Mouse (Mus musculus) heart, postnatal 14 days (tissue): ENCODE results near the gene Dusp5. TPM values are rescaled to one million over a fixed set of nuclear protein-coding genes. Genes with fewer than 3 reads are reported as not detected.

Source experiments
- DNase-seq, 2 experiments: peaks; one replicate each; pipeline ENCODE4 v3.0.0; 2021 to 2022
- intact Hi-C: fragments of 180-260 bp; cut with DNase I; formaldehyde crosslinking; loops from one replicate; pipeline ENCODE4 v1.15.1; 2025
- total RNA-seq, 2 experiments: library from RNA; stranded (reverse); gene quantifications; 2 replicates each; pipeline ENCODE4 v1.2.3; 2021

Gene Dusp5
- total RNA-seq, 2 experiments from 2014 or later: 9.9 to 10.0 TPM

DNA sequence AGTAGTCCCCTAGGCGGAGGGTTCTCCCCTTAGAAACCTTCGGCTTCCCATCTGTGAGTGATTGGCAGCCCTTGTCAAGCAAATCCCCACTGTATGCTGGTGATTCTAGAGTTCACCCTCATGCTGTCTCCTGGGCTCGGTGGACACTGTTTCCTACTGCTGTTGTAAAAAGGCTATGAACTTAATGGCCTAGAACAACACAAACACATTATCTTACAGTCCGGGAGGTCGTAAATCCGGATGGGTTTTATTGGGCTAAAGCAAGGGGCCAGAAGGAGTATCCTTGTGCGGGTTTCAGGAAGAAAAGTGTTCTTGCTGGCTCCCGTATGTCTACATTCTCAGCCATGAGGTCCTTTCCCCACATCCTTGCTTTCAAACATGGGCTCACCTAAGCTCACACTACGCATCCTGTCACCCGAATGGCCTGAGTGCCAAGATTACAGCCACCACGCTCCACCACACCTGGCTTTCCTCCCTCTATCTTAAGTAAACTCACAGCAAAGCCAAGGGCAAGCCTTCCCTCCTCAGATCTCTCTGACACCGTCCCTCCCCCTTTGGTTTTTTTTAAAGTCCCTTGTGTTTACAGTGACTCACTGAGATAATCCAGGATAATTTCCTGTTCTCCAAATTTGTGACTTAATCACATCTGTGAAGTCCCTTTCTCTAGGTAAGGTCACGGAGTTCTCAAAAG lies 17.5 kb upstream of the Dusp5 start:
- intact Hi-C loops: no loop called here
- no peak for DNase-seq

DNA sequence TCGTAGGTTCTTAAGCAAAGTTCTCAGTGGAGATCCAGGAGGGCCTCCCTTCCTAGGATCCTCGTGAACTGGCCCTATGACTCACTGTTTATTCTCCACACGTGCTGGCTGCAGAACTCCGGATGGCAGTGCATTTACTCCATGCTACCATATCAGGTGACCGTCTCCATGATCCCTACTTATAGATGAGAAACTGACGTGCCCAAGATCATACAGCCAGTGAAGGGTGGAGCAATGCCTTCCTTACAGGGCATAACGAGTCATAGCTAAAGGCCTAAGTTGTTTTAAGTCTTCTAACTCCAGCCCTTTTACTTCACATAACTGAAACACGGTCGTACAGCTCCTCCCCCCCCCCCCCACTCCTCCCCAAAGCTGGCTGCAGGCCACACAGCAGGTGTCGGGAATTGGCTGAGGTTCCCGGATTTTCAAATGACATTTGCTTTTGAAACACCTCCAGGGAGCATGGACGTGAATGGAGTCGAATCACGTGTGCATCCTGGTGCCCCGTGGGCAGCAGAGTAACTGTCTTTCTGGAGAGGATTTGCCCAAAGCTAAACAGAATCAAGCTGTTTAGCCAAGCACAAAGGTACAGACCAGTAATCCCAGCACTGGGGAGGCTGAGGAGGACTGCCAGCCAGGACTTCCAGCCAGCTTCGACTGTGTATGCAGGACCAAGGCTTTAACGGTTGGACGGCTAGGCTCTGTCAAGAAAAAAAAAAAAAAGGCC lies 11.4 kb upstream of the Dusp5 start:
- no peak for DNase-seq
- intact Hi-C loops: no loop called here

DNA sequence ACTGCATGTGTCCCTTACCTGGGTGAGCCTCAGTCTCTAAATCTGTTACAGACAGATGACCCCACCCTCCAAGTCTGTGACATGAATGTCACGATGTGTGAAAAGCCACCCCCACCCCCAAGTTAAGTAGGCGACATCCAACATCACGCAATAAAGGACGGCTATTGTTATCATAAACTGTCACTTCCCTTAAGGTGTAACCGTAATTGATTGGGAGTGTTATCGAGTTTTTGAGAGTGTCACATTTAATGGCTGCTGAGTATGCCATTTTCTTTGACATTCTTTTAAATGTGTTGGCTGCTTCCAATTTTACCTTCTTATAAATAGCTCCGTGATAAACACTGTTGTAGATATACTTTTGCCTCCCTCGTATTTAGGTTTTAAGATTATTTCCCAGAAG lies 9.4 kb upstream of the Dusp5 start:
- intact Hi-C loops: no loop called here
- no peak for DNase-seq

DNA sequence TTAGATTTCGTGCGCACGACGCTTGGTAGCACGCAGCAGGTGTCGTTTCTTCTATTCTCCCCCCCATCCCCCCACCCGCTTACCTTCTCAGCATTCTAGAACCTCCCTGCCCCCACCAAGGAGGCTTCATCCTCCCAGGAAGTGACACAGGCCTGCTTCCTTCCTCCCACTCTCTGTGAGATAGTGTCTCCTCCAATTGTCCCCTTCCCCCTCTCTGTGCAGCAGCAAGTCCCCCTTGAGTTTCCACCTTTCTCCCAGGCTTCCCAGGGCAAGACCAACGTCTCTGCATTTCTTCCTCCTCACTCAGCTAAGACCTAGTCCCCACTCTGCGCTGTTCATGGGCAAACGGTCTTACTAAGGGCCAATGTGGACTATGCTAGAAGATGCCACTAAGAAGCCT lies 8.9 kb upstream of the Dusp5 start:
- intact Hi-C loops: no loop called here
- DNase-seq: no peak

DNA sequence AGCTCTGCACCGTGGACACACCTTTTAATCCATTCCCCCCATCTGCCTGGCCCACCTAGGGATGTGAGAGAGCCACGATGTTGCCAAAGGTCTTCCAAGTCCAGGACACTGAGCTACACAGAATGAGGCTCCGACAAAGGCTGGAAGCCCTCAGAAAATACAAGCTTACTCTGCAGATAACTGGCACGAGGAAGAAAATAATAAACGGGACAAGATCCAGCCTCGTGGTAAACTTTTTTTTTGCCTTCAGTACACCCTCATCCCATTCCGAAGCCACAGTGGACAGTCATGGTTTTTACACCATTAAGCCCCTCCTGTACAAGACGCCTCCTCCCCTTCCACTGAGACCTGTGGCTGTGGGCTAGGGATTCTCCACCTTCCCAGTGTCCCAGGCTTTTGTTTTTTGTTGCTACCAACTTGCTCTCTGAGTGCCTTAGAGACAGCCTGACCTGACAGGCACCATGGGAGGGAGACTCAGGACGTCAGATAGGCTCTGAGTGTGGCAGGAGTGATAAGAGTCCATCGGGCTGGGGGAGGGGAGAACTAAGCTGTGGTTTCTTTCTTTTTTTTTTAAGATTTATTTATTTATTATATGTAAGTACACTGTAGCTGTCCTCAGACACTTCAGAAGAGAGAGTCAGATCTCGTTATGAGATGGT lies 7.6 kb upstream of the Dusp5 start:
- DNase-seq: no peak
- intact Hi-C loops: no loop called here

DNA sequence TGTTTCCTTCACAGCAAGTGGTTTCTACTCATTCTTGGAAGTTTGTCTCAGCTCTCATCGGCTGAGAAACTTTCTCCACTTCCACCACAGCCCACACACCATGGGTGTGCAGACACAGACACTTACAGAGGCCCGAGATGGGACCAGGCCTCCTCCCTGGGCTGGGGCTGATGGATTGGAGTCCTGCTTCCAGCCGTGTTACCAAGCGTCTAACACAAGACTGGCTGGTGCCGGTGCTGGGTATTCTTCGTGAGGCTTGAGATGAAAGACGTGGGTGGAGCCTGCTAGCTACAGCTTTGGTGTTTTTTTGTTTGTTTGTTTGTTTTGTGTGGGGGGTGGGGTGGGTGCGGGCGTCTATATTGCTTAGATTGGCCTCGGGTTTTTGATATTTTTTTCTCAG lies 1.4 kb upstream of the Dusp5 start:
- DNase-seq: no peak
- intact Hi-C loops: no loop called here

DNA sequence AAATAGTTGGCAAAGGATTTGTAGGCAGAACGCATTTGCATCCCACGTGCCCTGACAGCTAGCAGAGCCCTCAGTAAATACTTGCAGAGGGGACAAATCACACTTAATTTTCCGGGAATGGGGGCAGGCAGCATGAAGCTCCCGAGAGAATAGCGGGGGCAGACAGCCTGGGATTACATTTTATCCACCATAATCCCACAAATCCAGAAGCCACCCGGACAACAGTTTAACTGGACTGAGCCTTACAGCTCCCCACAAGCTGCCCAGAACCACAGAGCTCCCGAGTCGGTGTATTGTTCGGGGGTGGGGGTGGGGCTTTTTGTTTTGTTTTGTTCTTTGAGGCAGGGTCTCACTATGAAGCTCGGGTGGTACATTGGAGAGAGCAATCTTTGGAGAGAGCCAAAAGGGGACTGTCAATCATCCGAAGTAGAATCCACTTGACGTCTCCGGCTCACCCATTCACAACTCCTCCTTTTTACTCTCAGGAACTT lies 733 bp upstream of the Dusp5 start:
- intact Hi-C loops: loop anchor here (2.0 kb wide), 2 partner anchors 51 to 107 kb away; no protein-coding TSS in a partner anchor
- no peak for DNase-seq

DNA sequence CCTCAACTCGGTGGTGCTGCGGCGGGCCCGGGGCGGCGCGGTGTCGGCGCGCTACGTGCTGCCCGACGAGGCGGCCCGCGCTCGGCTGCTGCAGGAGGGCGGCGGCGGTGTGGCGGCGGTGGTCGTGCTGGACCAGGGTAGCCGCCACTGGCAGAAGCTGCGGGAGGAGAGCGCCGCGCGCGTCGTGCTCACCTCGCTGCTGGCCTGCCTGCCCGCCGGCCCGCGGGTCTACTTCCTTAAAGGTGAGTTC lies 471 bp downstream of the Dusp5 start:
- intact Hi-C loops: loop anchor here (2.0 kb wide), 2 partner anchors 49 to 109 kb away; no protein-coding TSS in a partner anchor
- DNase-seq: no peak

DNA sequence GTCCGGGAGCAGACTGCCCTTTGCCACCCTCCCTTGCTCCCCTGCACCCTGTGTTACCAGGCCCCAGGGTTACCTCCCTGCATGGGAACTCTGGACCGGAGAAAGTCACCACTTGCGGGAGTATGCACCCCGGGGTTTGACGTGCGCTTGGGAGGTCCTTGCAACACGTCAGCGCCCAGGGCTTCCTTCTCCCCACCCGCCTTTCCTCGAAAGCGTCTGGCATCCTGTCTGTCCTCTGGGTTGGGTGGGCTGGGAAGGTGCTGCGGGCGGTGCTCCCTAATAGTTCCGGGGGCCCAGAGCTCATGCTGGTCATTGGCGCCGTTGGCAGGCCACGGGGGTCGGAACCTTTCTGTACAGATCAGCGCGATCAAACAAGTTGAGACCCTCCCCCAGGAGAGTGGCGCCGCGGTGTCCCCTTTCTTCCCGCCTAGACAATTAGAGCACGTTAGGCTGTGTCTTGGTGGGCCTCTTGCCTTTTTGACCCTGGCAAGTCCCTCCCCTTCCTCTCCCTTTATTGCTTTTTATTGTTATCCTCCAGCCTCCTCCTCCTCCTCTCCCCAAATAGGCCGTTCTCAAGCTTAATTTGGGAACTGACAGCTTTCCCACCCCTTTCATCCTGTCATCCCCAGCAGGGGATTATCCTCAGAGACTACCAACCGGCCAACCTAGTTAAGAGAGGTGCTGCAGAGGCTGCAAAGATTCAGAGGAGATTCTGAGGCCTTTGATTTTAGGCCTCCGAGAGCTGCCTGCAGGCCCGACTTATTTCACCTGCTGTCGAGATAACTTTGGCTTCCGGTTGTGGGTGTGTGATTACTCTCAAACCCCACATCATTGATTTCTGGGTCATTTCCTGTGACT lies 1.0 kb downstream of the Dusp5 start:
- intact Hi-C loops: loop anchor here (2.0 kb wide), 2 partner anchors 49 to 109 kb away; no protein-coding TSS in a partner anchor
- DNase-seq: peak in 1 of 2 experiments; percentile 36

DNA sequence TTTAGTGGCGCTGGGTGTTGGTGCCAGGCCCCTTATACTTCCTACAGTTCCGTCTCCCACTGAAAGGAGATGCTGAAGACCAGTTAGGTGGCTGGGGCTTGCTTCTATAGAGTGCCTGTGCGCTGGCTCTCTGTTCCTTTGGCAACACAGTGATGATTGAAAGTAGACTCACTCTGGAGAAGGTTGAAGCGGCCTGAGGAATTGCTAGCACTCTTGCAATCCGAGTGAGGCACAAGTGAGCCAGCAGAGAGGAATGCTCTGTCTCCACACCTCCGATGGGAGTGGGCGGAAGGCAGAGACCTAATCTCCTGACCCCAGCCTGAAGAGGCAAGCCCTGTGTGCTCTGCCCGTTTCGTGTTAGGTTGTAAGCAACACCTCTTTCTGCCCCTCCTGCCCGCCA lies 2.5 kb downstream of the Dusp5 start:
- intact Hi-C loops: no loop called here
- DNase-seq: no peak

DNA sequence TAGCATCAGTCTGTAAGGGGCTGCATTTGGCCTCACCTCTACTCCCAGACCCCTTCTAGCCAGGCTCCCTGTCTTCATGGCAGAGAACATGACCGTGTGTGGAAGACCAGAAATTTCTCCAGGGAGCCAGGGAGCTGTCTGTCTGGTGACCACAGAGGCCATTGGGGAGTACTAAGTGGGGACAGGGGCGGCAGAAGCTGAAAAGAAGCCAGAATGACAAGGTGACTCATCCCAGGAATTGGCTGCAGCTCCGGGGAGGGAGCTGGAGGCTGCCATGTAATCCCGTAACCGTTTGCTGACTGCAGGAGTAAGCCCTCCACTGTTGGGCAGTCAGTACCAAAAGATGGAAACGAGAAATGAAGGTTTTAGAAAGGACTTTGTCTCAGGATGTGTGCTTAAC lies 3.1 kb downstream of the Dusp5 start:
- peak in 1 of 2 experiments; percentile 56 for DNase-seq
- intact Hi-C loops: no loop called here

DNA sequence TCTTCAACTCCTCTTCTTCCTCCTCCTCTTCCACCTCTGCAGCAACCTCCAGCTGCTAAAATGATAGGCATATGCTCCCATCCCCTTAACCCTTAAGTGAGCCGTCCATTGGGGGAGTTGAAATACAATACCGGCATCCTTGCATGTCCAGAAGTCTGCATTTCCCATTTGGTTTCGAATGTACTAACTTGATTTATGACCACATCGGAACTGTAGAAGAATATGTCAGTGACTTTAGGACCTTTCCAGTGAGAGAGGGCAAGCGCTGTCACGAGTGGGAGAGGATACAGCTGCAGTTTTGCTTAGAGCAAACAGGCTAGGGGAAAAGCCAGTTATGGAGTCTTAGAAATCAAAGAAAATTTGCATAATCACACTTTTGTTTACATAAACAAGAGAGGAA lies 3.8 kb downstream of the Dusp5 start:
- DNase-seq: no peak
- intact Hi-C loops: no loop called here

DNA sequence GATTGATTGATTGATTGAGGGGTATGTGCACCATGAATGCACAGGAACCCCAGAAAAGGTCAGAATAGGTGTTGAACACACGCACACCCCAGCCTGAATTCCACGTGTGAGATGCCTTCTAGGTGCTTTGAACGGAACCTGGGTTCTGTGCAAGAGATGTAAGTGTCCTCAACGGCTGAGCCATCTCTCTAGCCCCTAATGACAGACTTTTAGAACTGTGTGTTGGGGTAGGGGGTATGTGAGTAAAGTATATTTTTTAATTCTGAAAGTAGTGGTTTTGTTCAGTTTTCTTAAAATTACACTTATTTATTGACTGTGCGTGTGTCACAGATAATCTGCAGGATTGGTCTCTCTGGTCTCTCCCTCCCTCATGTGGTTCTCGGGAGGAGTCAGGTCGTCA lies 4.3 kb downstream of the Dusp5 start:
- intact Hi-C loops: no loop called here
- no peak for DNase-seq

DNA sequence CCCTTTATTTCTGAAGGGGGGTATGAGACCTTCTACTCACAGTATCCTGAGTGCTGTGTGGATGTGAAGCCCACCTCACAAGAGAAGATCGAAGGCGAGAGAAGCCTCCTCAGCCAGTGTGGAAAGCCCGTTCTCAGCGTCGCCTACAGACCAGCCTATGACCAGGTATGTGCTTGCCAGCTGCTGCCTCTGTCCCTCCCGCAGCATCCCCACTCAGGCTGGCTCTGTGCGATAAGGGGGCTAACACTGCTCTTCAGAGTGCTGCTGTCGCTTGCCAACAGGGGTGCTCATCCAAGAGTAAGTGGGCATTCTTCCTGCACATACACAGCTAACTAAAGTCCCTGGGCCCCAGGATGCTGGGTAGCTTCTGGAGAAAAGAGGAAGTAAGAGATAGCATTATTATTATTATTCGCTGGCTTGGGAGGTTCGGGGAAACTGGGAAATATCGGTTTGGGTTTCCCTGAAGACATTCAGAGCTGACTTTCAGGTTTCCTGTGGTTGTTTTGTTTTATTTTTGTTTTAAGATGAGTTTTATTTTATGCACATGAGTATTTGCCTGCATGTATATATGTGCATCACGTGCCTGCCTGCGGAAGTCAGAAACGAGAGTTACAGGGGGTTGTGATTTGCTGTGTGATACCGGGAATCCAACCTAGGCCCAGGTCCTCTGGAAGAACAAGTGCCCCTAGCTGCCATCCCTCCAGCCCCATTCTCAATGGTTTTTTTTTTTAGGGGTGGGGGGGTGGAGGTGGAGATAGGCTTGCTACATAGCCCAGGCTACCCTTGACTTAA lies 5.1 kb downstream of the Dusp5 start:
- intact Hi-C loops: no loop called here
- no peak for DNase-seq

DNA sequence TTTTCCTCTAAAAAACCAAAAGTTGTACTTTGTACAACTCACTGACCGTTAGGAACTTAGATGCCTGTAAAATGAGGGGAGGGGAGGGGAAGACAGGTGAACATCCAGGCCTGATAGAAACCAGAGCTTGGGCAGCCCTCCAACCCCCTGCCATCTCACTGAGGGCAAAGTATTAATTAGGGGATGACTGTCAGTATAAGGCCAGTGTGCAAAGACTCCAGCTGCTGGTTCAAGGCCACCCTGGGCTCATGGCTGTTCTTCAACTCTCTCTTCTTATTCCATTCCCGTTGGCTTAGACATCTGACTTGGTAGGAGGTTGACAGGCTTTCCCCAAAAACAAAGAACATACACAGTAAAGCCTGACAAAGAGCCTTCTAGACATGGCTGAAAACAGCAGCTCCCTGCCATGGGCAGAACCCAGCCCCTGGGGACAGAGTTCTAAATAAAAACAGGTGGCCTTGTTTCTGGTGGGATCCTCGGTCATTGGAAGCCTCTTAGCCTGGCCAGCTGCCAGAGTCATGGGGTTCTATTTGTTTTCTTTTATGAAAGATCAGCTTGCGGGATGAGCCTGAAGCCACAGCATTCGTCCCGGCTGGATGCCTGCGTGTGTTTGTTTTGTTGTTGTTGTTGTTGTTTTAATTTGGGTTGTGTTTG lies 6.0 kb downstream of the Dusp5 start:
- intact Hi-C loops: no loop called here
- no peak for DNase-seq

DNA sequence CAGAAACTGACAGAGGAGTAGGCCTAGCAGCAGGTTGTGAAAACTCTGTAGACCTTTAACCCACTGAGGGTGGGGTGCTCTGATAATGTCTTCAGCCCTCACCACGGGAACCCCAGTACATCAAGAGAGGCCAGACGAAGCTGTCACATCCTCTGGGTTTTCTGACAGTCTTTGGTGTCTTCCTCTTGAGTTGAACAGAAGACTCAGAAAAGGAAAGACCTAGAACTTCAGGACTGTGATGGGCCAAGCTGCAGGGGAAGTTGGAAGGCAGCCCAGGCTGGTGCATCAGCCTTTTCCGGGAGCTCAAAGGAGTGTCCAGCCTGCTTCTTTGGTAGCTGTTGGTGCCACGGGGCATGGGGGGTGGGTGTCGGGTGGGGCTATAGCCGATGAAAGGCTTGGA lies 6.5 kb downstream of the Dusp5 start:
- DNase-seq: no peak
- intact Hi-C loops: no loop called here

DNA sequence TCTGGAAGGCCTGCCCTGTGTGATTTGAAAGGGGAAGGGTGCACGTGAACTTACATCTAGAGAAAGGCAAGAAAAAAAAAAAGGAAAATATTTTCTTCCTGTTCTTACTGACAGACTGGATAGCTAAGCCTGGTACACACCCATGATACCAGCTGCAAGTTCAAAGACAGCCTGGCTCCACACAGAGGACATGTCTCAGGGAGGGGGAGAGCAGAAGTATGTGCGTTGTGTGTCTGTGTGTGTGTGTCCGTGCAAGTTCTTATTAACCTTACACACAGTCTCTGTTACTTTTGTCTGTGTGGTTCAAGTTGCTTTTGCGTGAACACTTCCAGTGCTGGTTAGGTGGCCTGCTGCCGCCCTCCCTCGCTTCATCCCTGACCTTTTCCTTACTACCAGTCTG lies 7.3 kb downstream of the Dusp5 start:
- intact Hi-C loops: no loop called here
- no peak for DNase-seq

DNA sequence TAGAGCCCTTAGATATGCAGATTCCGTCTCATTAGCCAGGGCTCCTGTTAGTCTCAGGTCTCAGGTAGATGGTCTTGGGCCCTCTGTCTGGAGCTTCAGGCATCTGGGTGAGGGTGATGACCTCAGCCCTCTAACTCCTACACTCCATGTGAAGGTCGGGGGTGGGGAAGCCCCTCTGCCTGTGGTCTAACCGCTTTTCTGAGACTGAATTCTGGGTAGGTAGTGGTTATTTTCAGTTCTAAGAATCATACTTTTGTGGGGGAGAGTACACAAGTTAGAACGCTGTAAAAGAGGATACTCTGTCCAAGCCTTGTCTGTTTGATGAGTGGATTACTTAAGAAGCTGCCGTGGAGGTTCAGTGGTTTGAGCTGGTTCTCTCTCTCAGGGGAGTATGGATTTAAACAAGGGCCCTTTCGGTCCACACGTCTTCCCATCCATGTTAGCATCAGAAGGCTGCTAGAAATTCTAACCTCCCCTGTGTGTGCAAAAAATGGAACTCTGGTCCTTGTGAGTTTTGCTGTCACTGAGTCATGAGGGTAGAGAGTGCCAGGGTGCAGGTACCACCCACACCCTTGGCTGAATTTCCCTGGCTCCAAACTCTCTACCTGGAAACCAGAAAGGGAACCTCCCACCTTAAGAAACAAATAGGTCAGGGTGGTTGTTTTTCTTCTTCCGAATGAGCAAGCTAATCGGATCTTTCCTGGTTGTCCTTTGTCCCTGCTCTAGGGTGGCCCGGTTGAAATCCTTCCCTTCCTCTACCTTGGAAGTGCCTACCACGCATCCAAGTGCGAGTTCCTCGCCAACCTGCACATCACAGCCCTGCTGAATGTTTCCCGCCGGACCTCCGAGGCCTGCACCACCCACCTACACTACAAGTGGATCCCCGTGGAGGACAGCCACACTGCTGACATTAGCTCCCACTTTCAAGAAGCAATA lies 8.1 kb downstream of the Dusp5 start:
- intact Hi-C loops: no loop called here
- DNase-seq: no peak
